Mouse (Mus musculus) myocyte (in vitro differentiated cells): ENCODE results near the gene Gxylt2.

Experiments used
- CEBPB ChIP-seq: IDR thresholded peaks from 2 replicates; pipeline ENCODE4 v1.6.1; 2011; ENCODE audit warnings: mild to moderate bottlenecking, moderate library complexity; ENCODE audit not compliant: poor library complexity, insufficient read depth, severe bottlenecking
- MAX ChIP-seq: IDR thresholded peaks from one replicate; pipeline ENCODE4 v1.6.1; 2011; ENCODE audit warnings: low read depth, mild to moderate bottlenecking, control low read depth
- MYOD1 ChIP-seq, 3 experiments: IDR thresholded peaks; one replicate each; pipeline ENCODE4 v1.6.1; 2011; ENCODE audit warnings: control low read depth in 2 of 3, low read depth in 2 of 3, mild to moderate bottlenecking in 2 of 3, moderate library complexity in 1 of 3; ENCODE audit not compliant: insufficient read length in 2 of 3, control insufficient read depth in 1 of 3
- MYOG ChIP-seq, 3 experiments: IDR thresholded peaks; one replicate each; pipeline ENCODE4 v1.6.1; 2011; ENCODE audit warnings: control low read depth in 2 of 3, low read depth in 2 of 3, mild to moderate bottlenecking in 2 of 3; ENCODE audit not compliant: insufficient read length in 2 of 3, control insufficient read depth in 1 of 3, insufficient read depth in 1 of 3
- POLR2A ChIP-seq: IDR thresholded peaks from one replicate; pipeline ENCODE4 v1.6.1; 2011; ENCODE audit warnings: low read depth, mild to moderate bottlenecking, control low read depth, moderate library complexity; ENCODE audit not compliant: insufficient read length
- POLR2AphosphoS2 ChIP-seq: IDR thresholded peaks from one replicate; pipeline ENCODE4 v1.6.1; 2011; ENCODE audit warnings: low read depth, control low read depth; ENCODE audit not compliant: insufficient read length
- SRF ChIP-seq: IDR thresholded peaks from one replicate; pipeline ENCODE4 v1.6.1; 2011; ENCODE audit warnings: low read depth; ENCODE audit not compliant: control insufficient read depth, insufficient read length

- no peak for TF ChIP-seq POLR2A
- TF ChIP-seq SRF, result peak; percentile 7
- TF ChIP-seq POLR2AphosphoS2, result no peak
- TF ChIP-seq MYOG (IDR thresholded peaks at IDR 0.05; ENCODE audit: control insufficient read depth in 1 of 3, insufficient read depth in 1 of 3, insufficient read length in 2 of 3, low read depth in 2 of 3), result peak in 1 of 3 experiments; percentile 37
- peak; percentile 73 for TF ChIP-seq MAX
- peak; percentile 100 for TF ChIP-seq CEBPB
- peak in 1 of 3 experiments; percentile 29 for TF ChIP-seq MYOD1 (IDR thresholded peaks at IDR 0.05; ENCODE audit: control insufficient read depth in 1 of 3, insufficient read length in 2 of 3, low read depth in 2 of 3)
Measured at GRCm38 (mm10) chr6:100800497-100800955, 96.0 kb downstream of the Gxylt2 start.
